ENCODE assay signal across 10 mouse cellular contexts in genomic region chr2:137204274-137204850, GRCm38 (mm10).
DNase-seq lines count a peak whose midpoint lies in the region; ATAC-seq and TF ChIP-seq lines count a peak whose summit lies in the region.
"Had no signal": no experiment of that assay in that cellular context is flagged by ENCODE, and none has a peak within 500 bp of the region (broad histone marks: within the 10 kb centered on the region; RNA-seq: fewer than 3 reads in every experiment).

No protein-coding gene starts in this region.

- H3K9me3 ChIP-seq in liver, postnatal 0 days (ENCODE audit: low read length), result no peaks in the 10 kb centered on the region
- H3K9me3 ChIP-seq in liver, embryonic 11.5 days (ENCODE audit: control insufficient read depth, low read length), result no peaks in the 10 kb centered on the region
- H3K9me3 ChIP-seq: limb, embryonic 12.5 days had no signal

- H3K27ac ChIP-seq in liver, postnatal 0 days (ENCODE audit: low read depth), result no peak overlapping the region
- no peak overlapping the region for H3K27ac ChIP-seq in liver, embryonic 11.5 days (ENCODE audit: low read depth, low read length)
- H3K27ac ChIP-seq: limb, embryonic 12.5 days had no signal

- no peak overlapping the region for H3K4me3 ChIP-seq in liver, postnatal 0 days (ENCODE audit: low read depth, low read length)
- no peak overlapping the region for H3K4me3 ChIP-seq in liver, embryonic 11.5 days (ENCODE audit: low read depth, low read length)
- H3K4me3 ChIP-seq: limb, embryonic 12.5 days had no signal

- DNase-seq in adrenal gland, postnatal 14 days, result peak; percentile 12
- no peak for DNase-seq in adrenal gland, postnatal 10 days
- peak; percentile 13 for DNase-seq in liver, postnatal 0 days
- DNase-seq in liver, embryonic 11.5 days (ENCODE audit: low spot score), result no peak
- peak; percentile 9 to 22 for DNase-seq in gastrocnemius, adult 8-10 months (ENCODE audit: low spot score in 2 of 2)
- DNase-seq in kidney, postnatal 10 days, result peak; percentile 15
- no peak for DNase-seq in embryo, embryonic 10.5 days (ENCODE audit: low spot score)
- DNase-seq in ovary, postnatal 14 days (ENCODE audit: low spot score), result no peak
- DNase-seq: thymus, adult 18-20 months had no signal

- peak; percentile 51 for ATAC-seq in liver, postnatal 0 days
- ATAC-seq in liver, embryonic 11.5 days (replicated peaks; ENCODE audit: low FRiP score), result no peak

- no peak for TF ChIP-seq CTCF in liver, postnatal 0 days (IDR thresholded peaks at IDR 0.05; ENCODE audit: low read depth)

- H3K4me2 ChIP-seq in liver, postnatal 0 days (ENCODE audit: low read depth, low read length), result no peak overlapping the region
- no peak overlapping the region for H3K4me2 ChIP-seq in liver, embryonic 11.5 days
- H3K4me2 ChIP-seq: limb, embryonic 12.5 days had no signal

- no peak overlapping the region for H3K9ac ChIP-seq in liver, postnatal 0 days (replicated peaks)
- no peak overlapping the region for H3K9ac ChIP-seq in liver, embryonic 11.5 days (ENCODE audit: low read depth, low read length)
- H3K9ac ChIP-seq: limb, embryonic 12.5 days had no signal

- no peaks in the 10 kb centered on the region for H3K36me3 ChIP-seq in liver, postnatal 0 days (replicated peaks; ENCODE audit: insufficient read depth, low read length)
- H3K36me3 ChIP-seq in liver, embryonic 11.5 days (ENCODE audit: control insufficient read depth, insufficient read depth, low read length), result no peaks in the 10 kb centered on the region
- H3K36me3 ChIP-seq: limb, embryonic 12.5 days had no signal

- H3K4me1 ChIP-seq in liver, postnatal 0 days (ENCODE audit: insufficient read depth), result no peaks in the 10 kb centered on the region
- H3K4me1 ChIP-seq in liver, embryonic 11.5 days (replicated peaks; ENCODE audit: control insufficient read depth, insufficient read depth, low read length), result no peaks in the 10 kb centered on the region
- H3K4me1 ChIP-seq: limb, embryonic 12.5 days had no signal

- no peak for TF ChIP-seq EP300 in liver, postnatal 0 days (IDR thresholded peaks at IDR 0.05; ENCODE audit: low read depth)

- no peaks in the 10 kb centered on the region for H3K27me3 ChIP-seq in liver, postnatal 0 days (ENCODE audit: insufficient read depth, low read length)
- H3K27me3 ChIP-seq in liver, embryonic 11.5 days (replicated peaks; ENCODE audit: control insufficient read depth, insufficient read depth, low read length), result no peaks in the 10 kb centered on the region
- H3K27me3 ChIP-seq: limb, embryonic 12.5 days had no signal

- 68% methylated on average over 6 of the region's 6 CpGs for WGBS in liver, postnatal 0 days (ENCODE audit: insufficient replicate concordance)
- 71% methylated on average over 6 of the region's 6 CpGs for WGBS in liver, embryonic 11.5 days

Comparison
In these comparisons a context has a peak if more than half of its experiments do, and no peak if none do; other contexts are left out.
1. DNase-seq: peak in adrenal gland, postnatal 14 days (single experiment), liver, postnatal 0 days (single experiment), gastrocnemius, adult 8-10 months (2 of 2) and kidney, postnatal 10 days (single experiment); none in adrenal gland, postnatal 10 days (single experiment), liver, embryonic 11.5 days (single experiment), embryo, embryonic 10.5 days (single experiment) and ovary, postnatal 14 days (single experiment).